Mouse (Mus musculus) testis, adult 2 months (tissue): ENCODE measurements at regions not wholly inside any gene's neighbourhood (a gene's known extent, or its start where the extent isn't known, plus 50 kb on each side); places are given as distances from the start of the nearest gene placed in this dataset.

Source experiments
- CTCF ChIP-seq: fragments of 200-500 bp; IDR thresholded peaks from 2 replicates; pipeline ENCODE4 v1.5.1; 2012; ENCODE audit warnings: low read depth, mild to moderate bottlenecking, inconsistent platforms, low read length, moderate library complexity; ENCODE audit not compliant: control insufficient read depth, insufficient read depth, insufficient replicate concordance
- POLR2A ChIP-seq: fragments of 200-500 bp; IDR thresholded peaks from 2 replicates; pipeline ENCODE4 v1.6.1; 2012; ENCODE audit warnings: low read depth, mild to moderate bottlenecking, inconsistent platforms, low read length, moderate library complexity; ENCODE audit not compliant: control insufficient read depth

- TF ChIP-seq CTCF (no peak; the same call in 1 of the 2 replicates), POLR2A (no peak)
Measured at GRCm38 (mm10) chr1:136759164-136759563, 134.5 kb downstream of the Zfp281 start.
